Mouse (Mus musculus) fibroblast of lung, adult 2 months (primary cell): ENCODE measurements around the gene Rgs3.
"Not testable (repeated sequence)": the region's sequence is repeated elsewhere in the genome, so short reads cannot be mapped to it uniquely, and the experiment has no call there.

Source experiments
- DNase-seq: peaks from one replicate; pipeline ENCODE4 v3.0.0-alpha.2; 2011; ENCODE audit warnings: low read depth

The Rgs3 gene

GRCm38 (mm10) chr4:62551966-62552365 is 7.7 kb upstream of the Rgs3 start:
- DNase-seq = no peak

- peak; percentile 13 for DNase-seq
Observed at GRCm38 (mm10) chr4:62557436-62557835, 2.2 kb upstream of the Rgs3 start.

- peak; percentile 40 for DNase-seq
Observed at GRCm38 (mm10) chr4:62560963-62561629, 1.4 kb downstream of the Rgs3 start.

- DNase-seq = no peak
Observed at GRCm38 (mm10) chr4:62561630-62562001, 2.0 kb downstream of the Rgs3 start.

GRCm38 (mm10) chr4:62562006-62562405 is 2.4 kb downstream of the Rgs3 start:
- no peak for DNase-seq

GRCm38 (mm10) chr4:62566530-62566929 is 6.9 kb downstream of the Rgs3 start:
- DNase-seq = no peak

GRCm38 (mm10) chr4:62567696-62568095 is 8.0 kb downstream of the Rgs3 start:
- DNase-seq = no peak

- DNase-seq = no peak
Observed at GRCm38 (mm10) chr4:62568359-62568758, 8.7 kb downstream of the Rgs3 start.

GRCm38 (mm10) chr4:62569603-62570002 is 10.0 kb downstream of the Rgs3 start:
- no peak for DNase-seq

GRCm38 (mm10) chr4:62570029-62570428 is 10.4 kb downstream of the Rgs3 start:
- no peak for DNase-seq

- no peak for DNase-seq
Observed at GRCm38 (mm10) chr4:62582365-62583264, 23.0 kb downstream of the Rgs3 start.

GRCm38 (mm10) chr4:62583265-62584092 is 23.8 kb downstream of the Rgs3 start:
- DNase-seq = no peak

GRCm38 (mm10) chr4:62587067-62587466 is 27.4 kb downstream of the Rgs3 start:
- no peak for DNase-seq

- no peak for DNase-seq
Observed at GRCm38 (mm10) chr4:62590878-62591277, 31.2 kb downstream of the Rgs3 start.

GRCm38 (mm10) chr4:62591326-62591725 is 31.7 kb downstream of the Rgs3 start:
- DNase-seq = no peak

- not testable (repeated sequence) for DNase-seq
Observed at GRCm38 (mm10) chr4:62593546-62594240, 34.0 kb downstream of the Rgs3 start.

GRCm38 (mm10) chr4:62594442-62594841 is 34.8 kb downstream of the Rgs3 start:
- no peak for DNase-seq

- DNase-seq = peak; percentile 87
Observed at GRCm38 (mm10) chr4:62596051-62596450, 36.4 kb downstream of the Rgs3 start.

GRCm38 (mm10) chr4:62600549-62600948 is 40.9 kb downstream of the Rgs3 start:
- DNase-seq = no peak

GRCm38 (mm10) chr4:62603607-62604006 is 44.0 kb downstream of the Rgs3 start:
- DNase-seq = no peak

GRCm38 (mm10) chr4:62604094-62604493 is 44.4 kb downstream of the Rgs3 start:
- no peak for DNase-seq
